Mouse (Mus musculus): ENCODE measurements around the gene Vps26c.
A peak's percentile ranks its signal among the peaks of the same experiment; 100 is the strongest.

The Vps26c gene

GRCm38 (mm10) chr16:94549813-94550212 lies 23.2 kb upstream of the Vps26c start:
- DNase-seq (ENCODE audit: low spot score in 2 of 2): no peak

GRCm38 (mm10) chr16:94545781-94546562 lies 19.3 kb upstream of the Vps26c start:
- no peak for DNase-seq (ENCODE audit: low spot score in 2 of 2)

- no peak for DNase-seq (ENCODE audit: low spot score in 2 of 2)
These were observed 18.0 kb upstream of the Vps26c start for GRCm38 (mm10) chr16:94544540-94545105.

- DNase-seq (ENCODE audit: low spot score in 2 of 2): no peak
These were observed 16.3 kb upstream of the Vps26c start for GRCm38 (mm10) chr16:94542898-94543297.

- DNase-seq (ENCODE audit: low spot score in 2 of 2): no peak
These were observed 13.5 kb upstream of the Vps26c start for GRCm38 (mm10) chr16:94540140-94540539.

GRCm38 (mm10) chr16:94537159-94537527 lies 10.5 kb upstream of the Vps26c start:
- DNase-seq (ENCODE audit: low spot score in 2 of 2): no peak

- no peak for DNase-seq (ENCODE audit: low spot score in 2 of 2)
These were observed 10.0 kb upstream of the Vps26c start for GRCm38 (mm10) chr16:94536417-94537158.

- no peak for DNase-seq (ENCODE audit: low spot score in 2 of 2)
These were observed 9.1 kb upstream of the Vps26c start for GRCm38 (mm10) chr16:94535716-94536115.

- no peak for DNase-seq (ENCODE audit: low spot score in 2 of 2)
These were observed 7.0 kb upstream of the Vps26c start for GRCm38 (mm10) chr16:94533679-94534078.

- DNase-seq (ENCODE audit: low spot score in 2 of 2): no peak
These were observed 4.6 kb upstream of the Vps26c start for GRCm38 (mm10) chr16:94531268-94531667.

GRCm38 (mm10) chr16:94527546-94527945 lies 916 bp upstream of the Vps26c start:
- DNase-seq (ENCODE audit: low spot score in 2 of 2): no peak

- DNase-seq (ENCODE audit: low spot score in 2 of 2): no peak
These were observed 513 bp upstream of the Vps26c start for GRCm38 (mm10) chr16:94527152-94527534.

GRCm38 (mm10) chr16:94525955-94526343 lies 681 bp downstream of the Vps26c start:
- DNase-seq (ENCODE audit: low spot score in 2 of 2): no peak

- DNase-seq (ENCODE audit: low spot score in 2 of 2): no peak
These were observed 1.9 kb downstream of the Vps26c start for GRCm38 (mm10) chr16:94524691-94525090.

- no peak for DNase-seq (ENCODE audit: low spot score in 2 of 2)
These were observed 2.8 kb downstream of the Vps26c start for GRCm38 (mm10) chr16:94523594-94524377.

- DNase-seq (ENCODE audit: low spot score in 2 of 2): peak in 1 of 2 experiments; percentile 29
These were observed 7.6 kb downstream of the Vps26c start for GRCm38 (mm10) chr16:94519028-94519427.

- no peak for DNase-seq (ENCODE audit: low spot score in 2 of 2)
These were observed 9.0 kb downstream of the Vps26c start for GRCm38 (mm10) chr16:94517606-94518005.

GRCm38 (mm10) chr16:94509983-94510382 lies 16.6 kb downstream of the Vps26c start:
- no peak for DNase-seq (ENCODE audit: low spot score in 2 of 2)

- DNase-seq (ENCODE audit: low spot score in 2 of 2): no peak
These were observed 17.9 kb downstream of the Vps26c start for GRCm38 (mm10) chr16:94508769-94509168.

GRCm38 (mm10) chr16:94507071-94507470 lies 19.6 kb downstream of the Vps26c start:
- no peak for DNase-seq (ENCODE audit: low spot score in 2 of 2)

- no peak for DNase-seq (ENCODE audit: low spot score in 2 of 2)
These were observed 22.4 kb downstream of the Vps26c start for GRCm38 (mm10) chr16:94504192-94504591.

- DNase-seq (ENCODE audit: low spot score in 2 of 2): no peak
These were observed 28.7 kb downstream of the Vps26c start for GRCm38 (mm10) chr16:94497911-94498310.

Measured in spleen, postnatal 4 days (tissue).